Mouse (Mus musculus) cerebellum, adult 11 months (tissue): Measurements from ENCODE around the gene Selenop.
A peak's percentile ranks its signal among the peaks of the same experiment; 100 is the strongest.
"Not testable (repeated sequence)": the region's sequence is repeated elsewhere in the genome, so short reads cannot be mapped to it uniquely, and the experiment has no call there.

ENCODE experiments used
- DNase-seq: peaks from one replicate; pipeline ENCODE4 v3.0.0; 2022

Gene Selenop

DNA sequence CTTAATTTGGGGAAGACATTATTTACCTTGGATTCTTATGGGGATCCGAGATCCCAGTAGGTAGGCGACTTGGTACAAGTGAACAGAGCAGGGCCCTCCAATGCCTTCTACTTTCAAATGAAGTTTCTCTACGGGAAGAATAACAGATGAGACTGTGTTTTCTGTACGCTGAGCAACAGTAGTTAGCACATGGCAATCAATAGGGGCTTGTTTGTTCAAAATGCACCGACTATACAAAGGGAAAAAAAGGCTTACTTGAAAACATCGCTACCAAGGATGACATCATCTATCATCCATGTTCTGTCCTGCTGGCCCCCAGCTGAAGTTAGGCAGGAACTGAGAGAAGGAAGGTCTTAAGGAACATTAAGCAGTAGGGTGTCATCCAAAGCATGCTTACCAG lies at the start of gene Selenop:
TSS of gene Selenop (plus strand) at position 301 of the 400 bp plus-strand sequence.
- DNase-seq = no peak

DNA sequence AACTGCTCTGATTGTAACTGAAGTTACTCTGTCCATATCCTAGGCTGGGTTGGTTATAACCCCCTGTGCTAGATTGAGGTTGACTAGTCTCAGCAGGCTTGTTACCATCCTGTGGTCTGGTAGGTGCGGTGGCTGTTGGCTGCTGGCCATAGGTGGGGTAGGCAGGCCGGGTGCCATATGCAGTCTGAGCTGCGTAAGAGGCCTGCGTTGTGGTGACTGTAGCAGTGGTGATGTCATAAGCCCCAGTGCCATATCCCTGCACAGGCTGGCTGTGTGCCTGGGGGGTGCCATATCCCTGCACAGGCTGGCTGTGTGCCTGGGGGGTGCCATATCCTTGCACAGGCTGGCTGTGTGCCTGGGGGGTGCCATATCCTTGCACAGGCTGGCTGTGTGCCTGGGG lies 49.7 kb upstream of the Selenop start:
- not testable (repeated sequence) for DNase-seq

DNA sequence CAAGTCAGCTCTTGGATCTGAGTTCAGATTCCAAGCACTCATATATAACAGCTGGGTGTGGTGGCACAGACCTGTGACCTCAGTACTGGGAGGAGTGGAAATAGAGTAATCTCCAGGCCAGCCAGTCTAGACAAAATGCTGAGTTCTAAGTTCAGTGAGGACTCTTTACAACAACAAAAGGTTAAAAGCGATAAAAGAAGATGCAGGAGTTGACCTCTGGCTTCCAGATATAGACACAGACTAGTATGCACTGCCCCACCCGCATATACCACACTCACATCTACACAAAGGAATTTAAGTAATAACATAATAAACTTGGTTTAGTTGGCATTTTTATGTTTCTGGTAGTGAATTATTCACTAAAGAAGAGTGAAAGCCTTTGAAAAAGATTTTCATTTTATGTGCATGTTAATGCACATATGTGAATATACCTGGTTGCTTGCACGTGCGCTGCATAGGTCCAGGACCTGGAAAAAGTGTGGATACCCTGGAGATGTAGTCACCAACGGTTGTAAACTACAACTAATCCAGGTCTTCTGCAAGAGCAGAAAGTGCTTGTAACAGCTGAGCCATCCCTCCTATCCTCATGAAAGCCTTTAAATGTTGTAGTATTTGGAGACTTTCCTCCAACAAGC lies 45.4 kb upstream of the Selenop start:
- DNase-seq = no peak

DNA sequence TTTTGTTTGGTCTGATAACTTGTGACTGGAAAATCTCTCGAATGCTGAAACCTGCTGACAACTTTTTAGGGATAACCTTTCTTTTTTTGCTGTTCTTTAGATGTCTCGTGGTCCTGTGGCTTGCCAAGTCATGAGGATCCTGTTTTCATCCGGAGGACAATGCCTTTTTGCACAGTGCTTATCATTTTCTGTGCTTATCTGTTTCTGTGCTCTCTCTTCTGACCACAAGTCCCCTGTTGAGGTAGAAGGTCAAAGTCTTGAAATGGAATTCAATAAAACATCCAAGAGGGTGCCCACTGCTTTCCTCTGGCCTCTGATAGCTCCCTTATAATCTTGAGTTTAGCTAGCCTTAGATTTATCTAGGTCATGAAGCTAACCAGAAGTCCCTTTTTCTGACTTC lies 41.8 kb upstream of the Selenop start:
- DNase-seq = no peak

DNA sequence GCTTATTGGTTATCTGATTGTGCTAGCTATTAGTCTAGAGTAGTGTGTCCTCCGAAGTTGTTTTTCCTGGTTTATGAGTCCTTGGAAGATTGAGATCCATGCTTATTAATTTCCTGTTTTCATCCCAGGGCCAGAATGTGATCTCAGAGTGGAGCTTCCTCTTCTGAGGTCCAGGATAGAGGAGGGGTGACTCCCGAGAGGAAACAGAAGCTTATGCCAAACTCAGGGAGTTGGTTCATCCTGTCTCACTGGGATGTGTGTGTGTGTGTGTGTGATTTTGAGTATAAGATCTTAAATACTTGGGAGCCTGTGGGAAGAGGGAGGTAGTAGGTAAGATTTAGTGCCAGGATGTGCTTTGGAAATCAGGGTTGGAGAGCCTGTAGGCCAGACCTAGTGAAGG lies 40.2 kb upstream of the Selenop start:
- DNase-seq = no peak

DNA sequence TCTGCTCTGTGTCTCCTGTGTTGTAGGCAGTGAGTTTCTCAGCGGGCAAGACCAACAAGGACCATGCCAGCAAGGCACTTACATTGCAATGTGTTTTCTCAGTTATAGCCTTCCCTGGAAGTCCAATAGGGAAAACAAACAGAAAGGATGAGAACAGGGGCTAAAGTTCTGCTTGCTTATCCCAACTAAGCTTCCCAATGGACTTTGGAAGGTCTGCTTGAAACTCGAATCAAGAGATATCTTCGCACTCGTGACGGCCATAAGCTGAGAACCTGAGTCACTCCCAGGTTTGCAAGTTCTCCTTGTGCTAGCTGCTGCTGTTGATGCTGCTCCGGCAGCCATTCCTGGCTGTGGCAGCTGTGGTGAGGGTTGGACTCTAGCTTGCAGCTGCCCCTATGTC lies 39.4 kb upstream of the Selenop start:
- DNase-seq = no peak

DNA sequence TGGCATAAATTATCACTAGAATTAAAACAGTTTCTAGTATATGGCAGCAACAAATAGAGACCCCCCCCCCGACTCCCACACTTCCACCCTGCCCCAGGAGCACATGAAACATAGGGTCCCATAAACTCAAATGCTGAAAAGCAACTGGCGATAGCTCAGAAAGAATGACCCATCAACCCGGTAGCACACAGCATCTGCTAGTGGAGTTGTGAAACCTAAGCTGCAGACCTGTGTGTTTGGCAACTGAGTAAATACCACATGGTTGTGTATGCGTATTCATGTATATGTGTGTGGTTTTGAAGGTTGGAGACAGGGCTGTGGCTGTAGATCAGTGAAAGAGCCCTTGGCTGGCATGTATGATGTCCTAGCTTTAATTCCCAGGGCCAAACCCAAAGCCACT lies 37.3 kb upstream of the Selenop start:
- DNase-seq = no peak

DNA sequence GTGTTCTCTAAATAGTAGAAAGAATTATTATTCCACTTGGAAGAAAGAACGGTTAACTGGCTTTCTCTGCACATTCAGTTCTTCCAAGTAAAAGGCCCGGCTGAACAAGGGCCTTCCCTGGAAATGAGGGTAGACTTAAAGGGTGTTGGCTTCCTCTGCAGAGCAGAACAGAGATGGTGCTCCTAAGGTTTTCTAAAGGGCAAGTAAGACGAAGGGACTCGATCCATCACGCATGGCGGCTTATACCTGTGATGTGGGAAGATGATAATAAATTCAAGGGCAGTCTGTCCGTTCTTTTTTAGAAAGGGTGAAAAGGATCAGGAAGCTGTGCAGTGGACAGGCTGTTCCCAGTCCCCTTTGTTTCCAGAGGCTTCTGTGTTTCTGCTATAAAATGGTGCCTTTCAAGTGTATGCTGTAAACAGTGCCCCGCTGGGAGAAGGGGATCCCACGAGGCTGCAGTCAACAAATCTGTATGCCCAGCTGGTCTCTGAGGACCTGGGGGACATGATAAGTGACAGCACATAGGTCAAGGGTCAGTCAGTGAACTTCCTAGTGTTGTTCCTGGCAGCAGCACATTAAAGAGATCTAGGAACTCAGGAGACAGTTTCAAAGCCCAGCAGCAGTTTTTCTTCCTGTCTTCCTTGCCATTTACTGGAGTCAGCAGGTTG lies 36.0 kb upstream of the Selenop start:
- no peak for DNase-seq

DNA sequence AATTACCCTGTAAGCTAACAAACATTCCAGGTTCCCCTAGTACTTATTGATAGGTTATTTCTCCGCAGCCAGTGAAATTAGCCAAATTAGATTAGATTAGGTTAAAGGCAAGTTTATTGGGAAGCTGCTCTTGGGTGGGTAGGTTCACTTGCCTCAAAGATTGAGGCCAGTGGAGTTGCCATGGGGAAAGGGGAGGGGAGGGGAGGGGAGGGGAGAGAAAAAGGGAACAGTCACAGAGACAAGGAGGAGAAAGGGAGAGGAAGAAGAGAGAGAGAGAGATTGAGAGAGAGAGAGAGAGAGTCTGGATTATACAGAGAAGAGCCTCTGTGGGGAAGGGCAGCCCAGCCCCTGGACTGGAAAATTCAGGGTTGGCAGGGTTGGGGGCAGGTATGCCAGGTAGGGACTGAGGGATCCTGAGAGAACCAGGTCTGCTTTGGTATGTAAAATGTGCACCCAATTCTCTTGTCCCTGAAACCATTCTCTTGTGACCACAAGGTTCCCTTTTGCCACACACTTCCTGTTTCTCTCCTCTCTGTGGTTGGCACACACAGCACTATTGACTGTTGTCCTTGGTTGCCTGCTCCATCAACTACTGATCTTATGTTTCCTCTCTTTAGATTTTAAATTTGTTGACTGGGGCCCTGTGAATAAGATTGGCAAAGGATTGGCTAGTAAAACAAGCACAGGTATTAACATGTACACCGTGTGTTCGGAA lies 34.4 kb upstream of the Selenop start:
- DNase-seq = no peak

DNA sequence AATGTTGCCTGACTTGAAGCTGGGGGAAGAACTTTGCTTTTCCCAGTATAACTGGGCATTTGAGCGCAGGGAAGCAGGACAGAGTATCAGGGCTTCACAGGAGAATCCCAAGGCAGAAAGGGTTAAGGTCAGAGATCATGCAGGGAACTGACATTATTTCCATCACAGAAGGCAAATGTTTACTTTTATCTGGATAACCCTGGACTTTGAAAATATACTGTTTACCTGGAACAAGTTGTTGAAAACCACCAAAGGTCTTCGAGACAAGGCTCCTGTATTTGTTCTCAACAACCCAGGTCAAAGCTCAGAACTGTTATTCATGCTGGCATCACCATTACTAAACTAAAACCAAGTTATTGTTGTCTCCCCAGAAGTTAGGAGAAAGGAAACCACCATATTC lies 32.0 kb upstream of the Selenop start:
- no peak for DNase-seq

DNA sequence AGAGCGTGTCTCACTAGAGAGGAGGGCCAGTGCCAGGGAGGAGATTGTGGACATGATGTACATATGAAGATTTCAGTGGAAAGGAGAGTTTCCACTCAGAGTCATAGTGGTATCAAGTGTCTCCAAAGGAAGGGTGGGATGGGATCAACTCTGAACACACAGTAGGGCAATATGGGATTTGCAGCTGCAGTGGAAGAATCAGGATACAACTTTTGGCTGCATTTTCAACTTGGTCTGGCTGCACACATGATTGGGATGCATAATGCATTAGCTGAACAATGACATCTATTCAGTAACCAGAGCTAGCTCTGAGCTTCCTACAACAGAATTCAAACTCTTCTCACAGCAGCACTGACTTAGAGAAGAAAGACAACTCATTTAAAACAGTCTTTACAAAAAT lies 30.4 kb upstream of the Selenop start:
- no peak for DNase-seq

DNA sequence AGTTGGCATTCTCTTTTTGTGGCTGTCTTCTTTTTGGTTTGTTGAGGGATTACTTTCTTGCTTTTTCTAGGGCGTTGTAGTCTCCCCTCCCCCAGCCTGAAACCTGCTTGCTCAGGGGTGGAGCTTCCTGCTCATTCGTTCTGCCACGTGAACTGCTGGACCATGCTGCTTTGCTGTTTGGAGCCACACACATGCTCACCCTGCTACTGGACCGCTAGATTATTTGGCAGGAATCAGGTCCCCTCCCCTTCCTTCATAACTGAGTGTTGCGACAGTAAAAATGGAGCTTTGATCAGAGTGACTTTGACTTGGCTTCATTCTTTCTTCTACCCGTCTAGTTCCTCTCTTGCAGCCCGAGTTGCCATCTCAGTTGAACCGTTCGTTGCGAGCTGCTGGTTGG lies 23.3 kb upstream of the Selenop start:
- DNase-seq = not testable (repeated sequence)

DNA sequence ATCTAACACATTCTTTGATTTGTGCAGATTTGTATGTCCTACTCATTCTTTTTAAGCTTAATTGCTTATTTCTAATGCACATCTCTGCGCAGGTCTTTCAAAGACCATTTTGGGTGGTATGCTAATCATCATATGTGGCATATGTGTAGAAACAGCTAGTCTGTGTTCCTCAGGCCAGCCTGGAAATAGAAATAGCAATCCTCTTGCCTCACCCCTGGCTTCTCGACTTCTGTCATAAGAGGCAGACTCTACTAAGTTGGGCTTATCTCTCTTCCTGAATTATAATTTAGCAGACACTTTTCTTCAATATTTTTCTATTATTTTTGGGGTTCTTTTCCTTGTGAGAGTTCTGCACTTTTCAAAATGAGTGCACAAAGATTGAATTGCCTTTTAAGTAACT lies 17.7 kb upstream of the Selenop start:
- no peak for DNase-seq

DNA sequence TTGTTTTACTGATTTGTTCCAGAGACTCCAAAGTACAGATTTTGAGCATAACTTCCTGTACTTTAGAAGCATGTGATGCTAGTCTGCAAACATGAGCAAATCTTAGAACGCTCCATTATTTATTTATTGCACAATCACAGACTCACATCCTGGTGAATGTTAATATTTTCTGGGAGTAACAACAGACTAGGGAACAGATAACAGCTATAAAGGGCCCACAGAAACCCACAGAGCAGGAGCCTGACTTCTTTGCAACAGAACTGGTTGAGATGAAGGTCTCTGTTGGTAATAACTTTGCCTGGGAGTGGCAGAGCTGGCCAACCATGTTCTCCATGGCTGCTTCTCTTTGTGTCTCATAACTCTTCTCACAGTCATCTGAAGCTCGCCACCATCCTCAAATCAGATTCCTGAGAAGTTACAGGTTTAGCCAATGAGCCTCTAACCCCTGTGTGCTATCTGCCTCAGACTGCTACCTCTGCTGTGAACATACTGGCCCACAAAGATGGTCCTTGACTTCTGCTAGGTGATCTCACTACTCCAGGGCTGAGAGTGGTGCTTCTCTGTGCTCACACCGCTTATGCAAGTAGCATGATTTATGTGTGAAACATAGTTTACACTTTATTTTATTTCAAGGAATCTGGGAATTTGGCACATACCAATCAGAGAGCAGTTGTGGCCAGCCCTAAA lies 17.2 kb upstream of the Selenop start:
- no peak for DNase-seq

DNA sequence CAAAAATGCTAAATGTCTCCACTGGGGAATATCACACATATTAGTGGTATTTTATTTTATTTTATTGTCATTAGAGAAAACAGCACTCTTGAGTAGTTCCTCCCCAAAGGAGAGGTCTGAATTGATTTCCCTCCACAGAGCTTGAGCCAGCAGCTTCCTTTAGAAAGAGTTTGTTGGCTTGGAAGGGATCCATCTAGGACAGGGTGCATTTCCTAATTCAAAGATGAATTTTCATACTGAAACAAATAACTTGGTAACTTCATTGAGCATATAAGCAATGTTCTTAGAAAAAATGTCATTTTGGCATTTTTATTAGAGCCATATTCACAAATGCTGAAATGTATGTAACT lies 16.7 kb upstream of the Selenop start:
- DNase-seq = no peak

DNA sequence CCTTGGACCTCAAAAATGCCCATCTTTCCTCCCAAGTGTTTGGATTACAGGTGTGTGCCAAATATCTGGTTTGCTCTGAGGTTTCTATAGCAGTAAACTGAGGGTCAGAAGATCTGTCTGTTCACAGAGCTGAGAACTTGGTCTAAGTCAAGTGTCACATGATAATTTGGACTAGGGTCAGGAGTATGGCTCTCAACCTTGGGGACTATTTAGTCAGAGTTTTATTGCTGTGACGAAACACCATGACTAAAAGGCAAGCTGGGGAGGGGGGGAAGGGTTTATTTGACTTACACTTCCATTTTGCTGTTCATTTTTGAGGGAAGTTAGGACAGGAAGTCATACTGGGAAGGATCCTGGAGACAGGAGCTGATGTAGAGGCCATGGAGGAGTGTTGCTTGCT lies 9.3 kb upstream of the Selenop start:
- no peak for DNase-seq

DNA sequence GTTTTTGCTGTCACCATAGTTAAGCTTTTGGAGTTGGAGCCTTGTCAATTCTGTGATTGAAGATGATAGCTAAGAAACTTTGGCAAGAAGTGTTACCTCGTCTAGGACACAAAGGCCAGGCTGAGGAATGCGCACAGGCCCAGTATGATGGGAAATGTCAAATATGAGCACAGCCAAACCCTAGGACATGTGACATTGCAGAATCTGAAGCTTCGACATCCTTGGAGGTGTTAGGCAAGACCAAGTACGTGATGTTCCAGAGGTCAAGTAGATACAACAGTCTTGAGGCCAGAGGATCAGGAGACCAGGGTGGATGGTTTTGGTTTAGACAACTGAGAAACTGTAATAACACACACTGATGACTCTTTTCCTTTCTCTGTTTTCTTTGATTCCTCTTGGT lies 8.0 kb upstream of the Selenop start:
- DNase-seq = no peak

DNA sequence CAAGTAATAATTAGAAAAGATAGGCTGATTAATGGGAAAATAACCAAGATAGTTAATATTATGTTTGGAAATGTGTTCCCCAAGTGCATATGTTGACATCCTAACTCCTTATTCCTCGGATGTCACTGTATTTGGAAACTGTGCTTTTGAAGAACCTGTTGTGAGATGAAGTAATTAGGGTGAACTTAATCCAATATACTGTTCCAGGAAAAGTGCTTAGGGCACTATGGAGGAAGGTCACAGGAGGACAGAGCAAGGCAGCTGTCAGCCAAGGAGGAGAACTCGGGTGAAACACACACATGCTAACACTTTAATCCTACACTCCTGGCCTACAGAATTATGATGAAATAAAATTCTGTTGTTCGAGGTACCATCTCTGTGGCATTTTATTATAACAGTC lies 5.5 kb upstream of the Selenop start:
- DNase-seq = no peak

DNA sequence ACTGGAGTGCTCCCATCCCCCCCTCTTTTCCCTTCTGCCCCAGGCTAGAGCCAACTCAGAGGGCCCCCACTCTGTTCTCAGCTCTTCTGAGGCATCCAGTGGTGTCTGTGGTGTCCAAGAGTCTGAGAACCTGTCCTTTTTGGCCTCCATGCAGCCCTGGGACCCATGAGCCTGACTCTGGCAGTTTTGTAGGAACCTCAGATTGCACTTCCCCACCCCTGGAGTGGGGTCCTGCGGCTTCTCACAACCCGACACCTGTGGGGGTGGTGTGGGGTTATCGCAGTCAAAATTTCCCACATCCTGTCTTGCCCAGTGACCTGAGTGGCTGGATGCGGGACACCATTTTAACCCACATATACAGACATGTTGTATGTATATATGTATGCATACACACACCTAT lies 4.1 kb upstream of the Selenop start:
- DNase-seq = no peak

DNA sequence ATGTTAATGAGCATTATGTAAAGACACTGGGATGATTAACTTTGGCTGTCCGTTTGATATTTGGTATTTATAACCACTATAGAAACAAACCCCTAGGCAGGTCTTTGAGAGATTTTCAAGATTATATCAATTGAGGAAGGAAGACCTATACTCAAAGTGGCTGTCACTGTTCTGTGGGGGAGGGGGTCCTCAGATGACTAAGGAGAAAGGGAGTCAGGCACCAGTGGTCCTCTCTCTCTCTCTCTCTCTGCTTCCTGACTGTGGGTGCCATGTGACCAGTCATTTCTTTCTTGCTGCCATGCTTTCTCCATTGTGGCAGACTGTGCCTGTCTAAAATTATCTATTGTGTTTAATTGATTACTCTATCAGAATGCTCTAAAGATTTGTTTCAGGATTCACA lies 3.5 kb upstream of the Selenop start:
- DNase-seq = no peak

DNA sequence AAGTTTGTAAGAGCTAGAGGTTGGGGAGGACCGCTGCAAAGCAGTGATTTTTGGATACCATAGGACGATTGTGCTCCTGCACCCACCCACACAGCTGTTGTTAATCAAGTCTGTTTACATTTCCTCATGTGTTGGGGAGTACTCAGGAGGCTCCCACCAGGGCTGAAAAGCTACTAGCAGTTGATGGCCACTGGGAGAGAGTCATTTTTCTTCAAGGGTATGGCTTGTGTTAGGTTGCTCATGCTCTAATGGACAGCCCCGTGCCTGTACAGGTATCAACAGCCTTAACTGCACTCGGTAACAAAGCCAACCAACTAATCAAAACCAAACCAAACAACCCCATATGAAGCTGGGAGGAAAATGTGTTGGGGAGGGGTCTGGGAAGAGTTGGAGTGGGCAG lies 1.1 kb downstream of the Selenop start:
- no peak for DNase-seq

DNA sequence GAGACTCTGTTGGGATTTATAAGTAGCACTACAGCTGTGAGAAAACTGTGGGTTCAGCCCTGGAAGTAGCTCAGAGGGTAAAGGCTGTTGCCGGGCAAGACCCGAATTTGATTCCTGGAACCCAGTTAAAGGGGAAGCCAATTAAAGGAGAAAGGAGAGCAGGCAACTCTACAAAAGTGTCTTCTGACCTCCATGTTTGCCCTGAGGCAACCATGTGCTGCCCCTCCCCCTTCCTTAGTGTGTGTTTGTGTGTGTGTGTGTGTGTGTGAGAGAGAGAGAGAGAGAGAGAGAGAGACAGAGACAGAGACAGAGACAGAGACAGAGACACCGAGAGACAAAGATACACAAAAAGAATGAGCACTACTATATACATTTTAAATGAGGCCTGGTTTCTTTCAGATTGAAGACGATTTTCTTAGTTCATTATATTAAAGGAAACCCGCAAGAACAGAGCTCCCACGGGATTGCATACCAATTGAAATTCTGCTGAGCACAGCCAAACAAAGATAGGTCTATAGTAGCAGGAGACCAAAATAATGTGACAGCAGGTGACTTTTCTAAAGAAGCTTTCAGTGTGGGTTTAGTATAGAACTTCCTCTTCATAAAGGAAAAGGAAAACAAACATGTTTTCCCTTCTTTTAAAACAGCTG lies 1.8 kb downstream of the Selenop start:
- no peak for DNase-seq

DNA sequence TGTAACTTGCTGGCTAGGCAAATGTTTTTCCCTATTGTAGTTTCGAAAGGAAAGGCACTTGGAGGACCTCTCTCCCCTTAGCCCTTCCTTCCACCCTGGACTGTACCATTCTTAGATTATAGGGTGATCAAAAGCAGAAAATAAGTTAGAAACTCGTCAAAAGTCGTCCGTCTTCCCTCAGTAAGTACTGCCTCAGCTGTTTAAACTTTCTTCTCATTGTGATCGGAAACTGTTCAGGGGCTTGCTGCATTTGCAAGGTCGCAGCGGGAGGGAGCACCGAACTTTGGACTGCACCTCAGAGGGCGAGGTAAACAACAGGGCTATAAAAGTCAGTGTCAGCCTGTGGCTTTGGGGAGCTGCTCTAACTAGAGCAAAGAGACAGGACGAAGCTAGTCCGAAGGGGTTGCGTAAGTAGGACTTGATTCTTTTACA lies 2.3 kb downstream of the Selenop start:
- peak; percentile 3 for DNase-seq
